Mouse (Mus musculus) forebrain, embryonic 11.5 days (tissue): Measurements from ENCODE around the gene Wdr4. TPM values are rescaled to one million over a fixed set of nuclear protein-coding genes. Genes with fewer than 3 reads are reported as not detected.

Experiments
- microRNA-seq: library from miRNA; unstranded; fragments of <30 nt; microRNA quantifications from one replicate; pipeline ENCODE4, GENCODE M21; 2016; ENCODE audit not compliant: insufficient number of aligned reads
- polyA plus RNA-seq: library from polyadenylated mRNA; unstranded; fragments of >200 nt; fragmentation: Nextera tagmentation; extraction: Ambion mirVana; gene quantifications from 2 replicates; pipeline ENCODE4 v1.2.1, GENCODE M21; 2014

Gene Wdr4
- polyA plus RNA-seq, 1 experiment from 2014 or later, result 48.9 TPM

Small RNAs within 50 kb of the gene (microRNA-seq; reads per million reads assigned to microRNA genes)
- not detected for gene Gm24970

Other genes starting within 250 kb of the Wdr4 start
- gene Rsph1, start 242.6 kb downstream of the Wdr4 start, polyA plus RNA-seq, result 2.1 and 2.6 TPM in 2 replicates
- 5.8 and 6.0 TPM in 2 replicates for gene Slc37a1, start 233.2 kb downstream of the Wdr4 start, polyA plus RNA-seq
- gene Pde9a, start 133.8 kb downstream of the Wdr4 start, polyA plus RNA-seq, result 30.4 and 33.7 TPM in 2 replicates
- gene Ndufv3, start 135 bp upstream of the Wdr4 start, polyA plus RNA-seq, result 225 and 246 TPM in 2 replicates
- gene Pknox1, start 44.8 kb upstream of the Wdr4 start, polyA plus RNA-seq, result 29.8 and 31.1 TPM in 2 replicates
- 1.4 and 1.9 TPM in 2 replicates for gene Cbs, start 117.3 kb upstream of the Wdr4 start, polyA plus RNA-seq
- 212 and 213 TPM in 2 replicates for gene U2af1, start 138.9 kb upstream of the Wdr4 start, polyA plus RNA-seq
- not detected in 2 replicates for gene Cryaa, start 157.8 kb upstream of the Wdr4 start, polyA plus RNA-seq